Mouse (Mus musculus) bone marrow macrophage, adult 2 months (primary cell): ENCODE measurements around the gene Rtf2.

Experiments used
- CTCF ChIP-seq: IDR thresholded peaks from 2 replicates; pipeline ENCODE4 v1.5.1; 2012; ENCODE audit warnings: low read depth, mild to moderate bottlenecking, low read length, moderate library complexity
- POLR2A ChIP-seq: IDR thresholded peaks from 2 replicates; pipeline ENCODE4 v1.6.1; 2012; ENCODE audit warnings: mild to moderate bottlenecking, low read depth, low read length, borderline replicate concordance

DNA sequence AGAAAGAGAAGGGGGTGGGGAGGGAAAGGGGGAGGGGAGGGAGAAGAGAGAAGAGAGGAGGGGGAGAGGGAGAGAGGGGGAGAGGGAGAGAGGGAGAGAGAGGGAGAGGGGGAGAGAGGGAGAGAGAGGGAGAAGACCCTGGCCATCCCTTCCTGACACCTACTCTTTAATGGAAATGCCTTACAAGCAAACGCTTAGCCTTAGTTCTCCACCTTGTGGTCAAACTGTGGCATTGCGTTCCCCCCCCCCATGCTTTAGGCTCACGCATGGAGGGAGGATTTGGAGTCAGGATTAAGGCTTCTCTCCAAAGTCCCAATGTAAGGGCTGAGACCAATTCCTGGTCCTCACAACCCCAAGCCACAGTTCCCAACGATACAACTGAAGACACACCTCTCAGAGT lies 61.0 kb downstream of the Rtf2 start:
- peak; percentile 47; the same call in 1 of the 2 replicates for TF ChIP-seq CTCF
- no peak for TF ChIP-seq POLR2A
